Mouse (Mus musculus) intestine, embryonic 15.5 days (tissue): ENCODE data around the gene Tmem223. TPM values are rescaled to one million over a fixed set of nuclear protein-coding genes. Genes with fewer than 3 reads are reported as not detected.
A peak's percentile ranks its signal among the peaks of the same experiment; 100 is the strongest.

Experiments
- ATAC-seq: fragments of 200-750 bp; cut with Nextera tagmentation; 2 replicates; pipeline ENCODE4 v1.8.0; 2017; ENCODE audit warnings: moderate TSS enrichment, moderate library complexity
- H3K27ac ChIP-seq: fragments of 300-500 bp; sonication (generic); 2 replicates; pipeline ENCODE4 v1.5.1; 2015; ENCODE audit warnings: mild to moderate bottlenecking, inconsistent platforms
- H3K27me3 ChIP-seq: fragments of 300-500 bp; sonication (generic); replicated peaks from 2 replicates; pipeline ENCODE4 v1.6.1; 2015; ENCODE audit warnings: inconsistent platforms
- H3K36me3 ChIP-seq: fragments of 300-500 bp; sonication (generic); 2 replicates; pipeline ENCODE4 v1.6.1; 2015; ENCODE audit warnings: inconsistent platforms
- H3K4me1 ChIP-seq: fragments of 300-500 bp; sonication (generic); replicated peaks from 2 replicates; pipeline ENCODE4 v1.6.1; 2015; ENCODE audit warnings: inconsistent platforms
- H3K4me2 ChIP-seq: fragments of 300-500 bp; sonication (generic); replicated peaks from 2 replicates; pipeline ENCODE4 v1.6.1; 2015; ENCODE audit warnings: mild to moderate bottlenecking, inconsistent platforms
- H3K4me3 ChIP-seq: fragments of 300-500 bp; sonication (generic); replicated peaks from 2 replicates; pipeline ENCODE4 v1.5.1; 2015; ENCODE audit warnings: inconsistent platforms
- H3K9ac ChIP-seq: fragments of 300-500 bp; sonication (generic); 2 replicates; pipeline ENCODE4 v1.6.1; 2015; ENCODE audit warnings: inconsistent platforms
- H3K9me3 ChIP-seq: fragments of 300-500 bp; sonication (generic); 2 replicates; pipeline ENCODE4 v1.6.1; 2016; ENCODE audit warnings: inconsistent platforms
- WGBS: fragments of 180-500 bp; shearing (Covaris S2); methylation state at CpG from one replicate; pipeline ENCODE4 v1.1.7; 2015; 5-methylcytosine and 5-hydroxymethylcytosine counted together
- polyA plus RNA-seq: library from polyadenylated mRNA; unstranded; fragments of >200 nt; fragmentation: Nextera tagmentation; extraction: Ambion mirVana; gene quantifications from 2 replicates; pipeline ENCODE4 v1.2.1, GENCODE M21; 2015

The Tmem223 gene
- polyA plus RNA-seq, 1 experiment from 2014 or later = 177 TPM

DNA sequence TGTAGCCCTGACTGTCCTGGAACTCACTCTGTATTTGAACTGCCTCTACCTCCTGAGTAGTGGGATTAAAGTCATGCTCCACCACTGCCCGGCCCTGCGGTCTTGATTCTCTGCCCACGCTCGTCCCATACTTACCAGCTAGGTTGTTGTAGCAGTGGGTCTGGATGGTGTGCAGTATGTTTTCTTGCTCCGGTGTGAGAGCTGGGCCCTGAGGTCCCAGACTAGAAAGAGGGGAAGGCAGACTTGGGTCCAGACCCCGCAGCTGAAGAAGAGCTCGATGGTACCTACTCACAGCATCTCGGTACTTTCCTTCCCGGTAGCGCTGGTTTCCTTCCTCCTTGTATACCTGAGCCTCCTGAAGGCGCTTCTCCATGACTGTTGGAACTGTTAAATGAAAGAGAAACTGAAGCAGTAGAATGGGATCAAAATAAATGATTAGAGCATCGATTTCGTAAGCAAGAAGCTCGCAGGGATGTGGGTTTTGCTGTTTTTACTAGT, 47.6 kb downstream of the Tmem223 start:
- no peak for ATAC-seq
- H3K4me1 ChIP-seq = peaks cover 21% of the 10 kb centered on the region
- H3K36me3 ChIP-seq = peaks cover 12% of the 10 kb centered on the region
- H3K9me3 ChIP-seq = no peaks in the 10 kb centered on the region
- peak overlapping the region; percentile 80 for H3K4me2 ChIP-seq
- peak overlapping the region; percentile 100 for H3K27ac ChIP-seq
- H3K9ac ChIP-seq = peak overlapping the region; percentile 68
- WGBS = 21% methylated on average over 14 of the region's 14 CpGs
- H3K27me3 ChIP-seq = no peaks in the 10 kb centered on the region
- peak overlapping the region; percentile 98 for H3K4me3 ChIP-seq

DNA sequence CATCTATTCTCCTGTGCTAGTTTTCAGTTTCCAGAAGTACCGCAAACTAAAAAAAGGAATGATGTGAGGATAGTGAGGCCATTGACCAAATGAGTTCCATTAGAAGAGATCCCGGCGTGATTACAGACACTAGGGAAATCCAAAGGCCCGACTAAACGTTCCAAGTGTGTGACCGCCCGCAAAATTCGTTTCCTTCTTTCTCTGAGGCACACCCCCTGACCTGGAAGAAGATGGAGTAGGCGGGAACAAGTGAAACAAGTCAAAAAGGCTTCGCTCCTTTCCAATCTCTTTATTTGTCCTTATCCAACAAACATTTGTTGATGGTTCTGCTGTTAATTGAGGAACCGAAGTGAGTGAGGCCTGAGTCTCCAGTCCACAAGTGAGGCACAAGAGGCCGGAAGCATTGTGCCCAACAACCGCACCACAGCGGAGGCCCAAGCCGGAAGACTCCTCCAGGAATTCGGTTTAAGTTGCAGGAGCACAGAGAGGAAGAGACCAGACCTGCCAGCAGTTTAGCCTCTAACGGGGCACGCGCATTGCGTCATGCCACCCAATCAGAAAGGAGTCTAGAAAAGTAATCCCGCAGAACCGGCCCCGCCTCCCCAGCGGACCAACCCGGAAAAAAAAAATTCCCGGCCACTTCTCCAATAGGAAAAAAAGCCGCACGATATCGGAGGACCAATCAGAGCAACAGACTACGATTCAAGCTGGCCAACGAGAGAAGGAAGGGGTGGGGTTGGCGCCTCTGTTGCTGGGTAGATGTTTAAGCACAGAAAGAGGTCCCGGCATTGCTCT, 48.2 kb downstream of the Tmem223 start, which contains the start of gene Ttc9c:
TSS of gene Ttc9c (minus strand) at position 533 of the 795 bp plus-strand sequence.
- H3K4me2 ChIP-seq = peak within 1 kb of the TSS; percentile 80

GRCm38 (mm10) chr19:8819596-8820423, 49.0 kb downstream of the Tmem223 start, which contains the start of gene Hnrnpul2:
TSS of gene Hnrnpul2 (plus strand) at chr19:8820010.
- no peaks in the 10 kb centered on the region for H3K27me3 ChIP-seq
- peak within 1 kb of the TSS; percentile 98 for H3K9ac ChIP-seq
- no peaks in the 10 kb centered on the region for H3K9me3 ChIP-seq
- peak; percentile 95 for ATAC-seq
- whole genome bisulfite sequencing = under 1% methylated on average over 81 of the region's 83 CpGs
- peaks cover 21% of the 10 kb centered on the region for H3K4me1 ChIP-seq
- peak within 1 kb of the TSS; percentile 98 for H3K4me3 ChIP-seq
- H3K27ac ChIP-seq = peak within 1 kb of the TSS; percentile 100
- peak within 1 kb of the TSS; percentile 80 for H3K4me2 ChIP-seq
- peaks cover 14% of the 10 kb centered on the region for H3K36me3 ChIP-seq

More for the DNA sequence above, 48.2 kb downstream of the Tmem223 start, which contains the start of gene Ttc9c:
- peaks cover 21% of the 10 kb centered on the region for H3K4me1 ChIP-seq
- no peaks in the 10 kb centered on the region for H3K27me3 ChIP-seq
- H3K9me3 ChIP-seq = no peaks in the 10 kb centered on the region
- peaks cover 6% of the 10 kb centered on the region for H3K36me3 ChIP-seq
- WGBS = under 1% methylated on average over 33 of the region's 33 CpGs
- peak within 1 kb of the TSS; percentile 100 for H3K27ac ChIP-seq
- peak within 1 kb of the TSS; percentile 98 for H3K9ac ChIP-seq
- H3K4me3 ChIP-seq = peak within 1 kb of the TSS; percentile 98
- peak; percentile 93 for ATAC-seq

DNA sequence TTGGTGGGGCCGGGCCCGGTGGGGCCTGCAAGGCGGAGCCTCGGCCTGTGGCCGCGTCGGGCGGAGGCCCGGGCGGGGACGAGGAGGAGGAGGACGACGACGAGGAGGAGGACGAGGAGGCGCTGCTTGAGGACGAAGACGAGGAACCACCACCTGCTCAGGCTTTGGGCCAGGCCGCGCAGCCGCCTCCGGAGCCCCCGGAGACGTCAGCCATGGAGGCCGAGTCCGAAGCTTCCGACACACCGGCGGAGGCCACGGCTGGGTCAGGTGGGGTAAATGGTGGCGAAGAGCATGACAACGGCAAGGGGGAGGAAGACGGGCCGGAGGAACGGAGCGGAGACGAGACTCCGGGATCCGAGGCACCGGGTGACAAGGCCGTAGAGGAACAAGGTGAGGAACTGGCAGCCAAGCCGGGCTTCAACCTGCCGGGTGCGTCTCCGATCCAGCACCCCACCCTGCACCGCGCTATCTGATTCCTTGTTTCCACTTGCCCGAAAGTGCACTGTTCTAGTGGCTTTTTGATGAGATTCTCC, 49.7 kb downstream of the Tmem223 start:
- Histone ChIP-seq H3K36me3 (peaks cover 16% of the 10 kb centered on the region), H3K9ac (peak overlapping the region; percentile 98), H3K4me2 (peak overlapping the region; percentile 80), H3K9me3 (no peaks in the 10 kb centered on the region), H3K4me3 (peak overlapping the region; percentile 98), H3K27ac (peak overlapping the region; percentile 100), H3K27me3 (no peaks in the 10 kb centered on the region), H3K4me1 (peaks cover 21% of the 10 kb centered on the region)
- ATAC-seq = peak; percentile 26
- WGBS = 0% methylated on average over 48 of the region's 48 CpGs

DNA sequence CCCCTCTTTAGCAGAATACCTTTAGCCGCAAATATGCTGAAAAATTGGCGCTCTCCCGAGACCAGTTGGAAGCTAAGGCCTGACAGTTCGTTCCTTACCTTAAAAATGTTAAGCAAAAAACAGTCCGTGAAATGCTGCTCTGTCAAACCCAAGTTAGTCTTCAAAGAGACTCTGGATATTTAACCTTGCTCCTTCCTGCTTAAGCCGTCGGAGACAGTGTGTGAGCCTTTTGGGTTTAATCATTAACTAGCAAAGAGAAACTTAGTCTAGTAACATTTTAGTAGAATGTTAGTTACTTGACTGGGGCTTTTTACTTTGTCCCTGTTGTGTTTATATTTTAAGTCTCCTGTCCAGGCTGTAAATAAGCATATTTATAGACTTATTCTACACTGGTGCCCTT, 50.4 kb downstream of the Tmem223 start:
- Histone ChIP-seq H3K9ac (peak overlapping the region; percentile 98), H3K4me2 (peak overlapping the region; percentile 80), H3K36me3 (peaks cover 12% of the 10 kb centered on the region), H3K27ac (peak overlapping the region; percentile 100), H3K4me1 (peaks cover 19% of the 10 kb centered on the region), H3K4me3 (peak overlapping the region; percentile 98), H3K9me3 (no peaks in the 10 kb centered on the region), H3K27me3 (no peaks in the 10 kb centered on the region)
- ATAC-seq = no peak
- WGBS = 0% methylated on average over 7 of the region's 7 CpGs

Other genes with a start within 250 kb of the Tmem223 start
- 0.05 TPM in 1 of 2 replicates, not detected in the other for gene Slc22a8, start 179.7 kb upstream of the Tmem223 start, polyA plus RNA-seq
- gene Slc22a6, start 153.0 kb upstream of the Tmem223 start, polyA plus RNA-seq = 0.05 TPM in 1 of 2 replicates, not detected in the other
- 0.64 and 1.1 TPM in 2 replicates for gene Chrm1, start 107.2 kb upstream of the Tmem223 start, polyA plus RNA-seq
- gene Slc3a2, start 47.6 kb upstream of the Tmem223 start, polyA plus RNA-seq = 161 and 163 TPM in 2 replicates
- gene Wdr74, start 35.2 kb upstream of the Tmem223 start, polyA plus RNA-seq = 77.3 and 88.5 TPM in 2 replicates
- gene 1700092M07Rik, start 30.3 kb upstream of the Tmem223 start, polyA plus RNA-seq = 1.8 TPM in 2 replicates
- 119 and 121 TPM in 2 replicates for gene Stx5a, start 29.6 kb upstream of the Tmem223 start, polyA plus RNA-seq
- 143 and 146 TPM in 2 replicates for gene Nxf1, start 13.9 kb upstream of the Tmem223 start, polyA plus RNA-seq
- gene Tmem179b, start 3.5 kb downstream of the Tmem223 start, polyA plus RNA-seq = 90.4 and 102 TPM in 2 replicates
- gene Taf6l, start 15.4 kb downstream of the Tmem223 start, polyA plus RNA-seq = 25.2 and 26.9 TPM in 2 replicates
- gene Polr2g, start 27.6 kb downstream of the Tmem223 start, polyA plus RNA-seq = 137 and 147 TPM in 2 replicates
- 4.0 and 4.6 TPM in 2 replicates for gene Zbtb3, start 31.6 kb downstream of the Tmem223 start, polyA plus RNA-seq
- gene Ttc9c, start 48.3 kb downstream of the Tmem223 start, polyA plus RNA-seq = 48.2 and 49.3 TPM in 2 replicates
- 5.1 and 5.4 TPM in 2 replicates for gene Hnrnpul2, start 49.0 kb downstream of the Tmem223 start, polyA plus RNA-seq
- not detected in 2 replicates for gene AC129217.1, start 58.8 kb downstream of the Tmem223 start, polyA plus RNA-seq
- gene Bscl2, start 66.5 kb downstream of the Tmem223 start, polyA plus RNA-seq = 40.6 and 48.3 TPM in 2 replicates
- 16.0 and 17.3 TPM in 2 replicates for gene Gng3, start 68.2 kb downstream of the Tmem223 start, polyA plus RNA-seq
- 1.6 and 2.0 TPM in 2 replicates for gene Lrrn4cl, start 79.8 kb downstream of the Tmem223 start, polyA plus RNA-seq
- gene Ubxn1, start 100.5 kb downstream of the Tmem223 start, polyA plus RNA-seq = 163 and 167 TPM in 2 replicates
- gene Uqcc3, start 109.9 kb downstream of the Tmem223 start, polyA plus RNA-seq = 62.7 and 63.9 TPM in 2 replicates
- 72.5 and 95.3 TPM in 2 replicates for gene Lbhd1, start 112.7 kb downstream of the Tmem223 start, polyA plus RNA-seq
- gene Gm49403, start 112.9 kb downstream of the Tmem223 start, polyA plus RNA-seq = not detected in 2 replicates
- gene 1810009A15Rik, start 117.9 kb downstream of the Tmem223 start, polyA plus RNA-seq = 86.5 and 95.2 TPM in 2 replicates
- not detected in 2 replicates for gene Gm49416, start 117.9 kb downstream of the Tmem223 start, polyA plus RNA-seq
- 40.0 and 41.5 TPM in 2 replicates for gene Ints5, start 122.0 kb downstream of the Tmem223 start, polyA plus RNA-seq
- 92.6 and 93.3 TPM in 2 replicates for gene Ganab, start 127.1 kb downstream of the Tmem223 start, polyA plus RNA-seq
- 40.0 and 44.7 TPM in 2 replicates for gene B3gat3, start 149.4 kb downstream of the Tmem223 start, polyA plus RNA-seq
- gene Rom1, start 158.4 kb downstream of the Tmem223 start, polyA plus RNA-seq = 2.7 and 3.3 TPM in 2 replicates
- 24.2 and 28.4 TPM in 2 replicates for gene Eml3, start 158.6 kb downstream of the Tmem223 start, polyA plus RNA-seq
- gene Mta2, start 170.9 kb downstream of the Tmem223 start, polyA plus RNA-seq = 130 and 139 TPM in 2 replicates
- 29.7 and 30.4 TPM in 2 replicates for gene Tut1, start 182.9 kb downstream of the Tmem223 start, polyA plus RNA-seq
- 436 and 453 TPM in 2 replicates for gene Eef1g, start 196.0 kb downstream of the Tmem223 start, polyA plus RNA-seq
- gene Ahnak, start 218.3 kb downstream of the Tmem223 start, polyA plus RNA-seq = 22.4 and 25.0 TPM in 2 replicates